Mouse (Mus musculus) hindbrain, embryonic 13.5 days (tissue): Measurements from ENCODE around the gene Sec31a. TPM values are rescaled to one million over a fixed set of nuclear protein-coding genes. Genes with fewer than 3 reads are reported as not detected.
"Not testable (repeated sequence)": the region's sequence is repeated elsewhere in the genome, so short reads cannot be mapped to it uniquely, and the experiment has no call there.

Experiments used
- ATAC-seq: fragments of 200-750 bp; cut with Nextera tagmentation; 2 replicates; pipeline ENCODE4 v1.8.0; 2017; ENCODE audit warnings: moderate TSS enrichment; ENCODE audit not compliant: low FRiP score
- H3K27ac ChIP-seq: fragments of 300-500 bp; sonication (generic); 2 replicates; pipeline ENCODE4 v1.5.1; 2015; ENCODE audit warnings: inconsistent platforms, mild to moderate bottlenecking, moderate library complexity
- H3K27me3 ChIP-seq: fragments of 300-500 bp; sonication (generic); 2 replicates; pipeline ENCODE4 v1.6.1; 2015; ENCODE audit warnings: mild to moderate bottlenecking, inconsistent platforms
- H3K36me3 ChIP-seq: fragments of 300-500 bp; sonication (generic); 2 replicates; pipeline ENCODE4 v1.6.1; 2015; ENCODE audit warnings: mild to moderate bottlenecking, inconsistent platforms
- H3K4me1 ChIP-seq: fragments of 300-500 bp; sonication (generic); replicated peaks from 2 replicates; pipeline ENCODE4 v1.6.1; 2015; ENCODE audit warnings: inconsistent platforms
- H3K4me2 ChIP-seq: fragments of 300-500 bp; sonication (generic); 2 replicates; pipeline ENCODE4 v1.6.1; 2015; ENCODE audit warnings: inconsistent platforms, mild to moderate bottlenecking, moderate library complexity
- H3K4me3 ChIP-seq: fragments of 300-500 bp; sonication (generic); 2 replicates; pipeline ENCODE4 v1.5.1; 2015; ENCODE audit warnings: mild to moderate bottlenecking, inconsistent platforms
- H3K9ac ChIP-seq: fragments of 300-500 bp; sonication (generic); 2 replicates; pipeline ENCODE4 v1.6.1; 2015; ENCODE audit warnings: mild to moderate bottlenecking, inconsistent platforms
- H3K9me3 ChIP-seq: fragments of 300-500 bp; sonication (generic); 2 replicates; pipeline ENCODE4 v1.6.1; 2016; ENCODE audit warnings: inconsistent platforms
- WGBS: fragments of 180-500 bp; shearing (Covaris S2); methylation state at CpG from one replicate; pipeline ENCODE4 v1.1.7; 2015; 5-methylcytosine and 5-hydroxymethylcytosine counted together
- polyA plus RNA-seq: library from polyadenylated mRNA; unstranded; fragments of >200 nt; fragmentation: Nextera tagmentation; extraction: Ambion mirVana; gene quantifications from 2 replicates; pipeline ENCODE4 v1.2.1, GENCODE M21; 2015

Sec31a gene
- polyA plus RNA-seq, 1 experiment from 2014 or later: 95.9 TPM

DNA sequence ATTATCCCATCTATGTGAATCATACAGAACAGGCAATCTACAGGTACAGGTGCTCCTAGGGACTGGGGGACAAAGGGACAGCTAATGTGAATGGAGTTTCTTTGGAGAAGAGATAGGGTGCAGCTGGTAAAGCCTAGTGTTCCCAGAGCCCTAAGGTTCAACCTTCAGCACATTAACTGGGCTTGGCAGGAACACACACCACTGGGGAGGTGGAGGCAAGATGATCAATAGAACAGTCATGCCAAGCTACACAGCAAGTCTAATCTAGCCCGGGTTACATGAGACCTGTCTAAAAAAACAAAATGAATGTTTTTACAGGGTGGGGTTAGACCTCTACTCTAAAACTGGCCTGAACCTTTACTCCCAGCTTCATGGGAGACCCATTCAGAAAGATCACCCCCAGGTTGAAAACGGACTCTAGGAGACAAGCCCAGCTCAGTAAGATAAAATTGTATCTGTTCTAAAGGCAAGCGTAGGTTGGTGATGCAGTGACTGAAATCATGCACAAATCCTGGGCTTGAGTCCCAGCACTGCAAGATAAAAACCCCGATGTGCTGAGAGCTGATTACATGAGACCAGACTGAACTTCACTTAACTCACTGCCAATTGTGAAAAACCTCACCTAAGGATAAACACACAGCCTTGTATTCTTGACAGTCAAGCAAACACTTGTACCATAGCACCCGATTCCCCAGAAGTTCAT, 12.1 kb upstream of the Sec31a start:
- no peak for ATAC-seq
- peaks cover 47% of the 10 kb centered on the region for H3K36me3 ChIP-seq
- peak overlapping the region; percentile 93 for H3K9ac ChIP-seq
- H3K27me3 ChIP-seq: no peaks in the 10 kb centered on the region
- peaks cover 65% of the 10 kb centered on the region for H3K4me1 ChIP-seq
- peak overlapping the region; percentile 55; the same call in 1 of the 2 replicates for H3K27ac ChIP-seq
- peak overlapping the region; percentile 83 for H3K4me3 ChIP-seq
- peak overlapping the region; percentile 94 for H3K4me2 ChIP-seq
- no peaks in the 10 kb centered on the region for H3K9me3 ChIP-seq
- WGBS: 17% methylated on average over 5 of the region's 5 CpGs

DNA sequence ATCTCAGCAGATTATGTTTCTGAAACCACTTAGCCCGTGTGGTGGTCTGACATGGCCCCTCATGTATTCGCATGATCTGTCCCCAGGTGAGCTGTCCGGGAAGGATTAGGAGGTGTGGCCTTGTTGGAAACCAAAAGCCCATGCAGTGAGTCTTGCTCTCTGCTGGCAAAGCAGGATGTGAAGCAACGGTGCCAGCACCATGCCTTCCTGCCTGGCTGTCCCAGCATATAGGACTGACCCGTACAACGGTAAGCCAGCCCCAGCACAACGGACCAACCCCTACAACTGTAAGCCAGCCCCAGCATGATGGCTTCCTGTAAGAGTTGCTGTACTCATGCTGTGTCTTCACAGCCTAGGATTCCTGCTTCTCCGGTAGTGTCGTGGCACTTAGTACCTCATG, 11.2 kb upstream of the Sec31a start:
- 57% methylated on average over 9 of the region's 9 CpGs for WGBS
- Histone ChIP-seq H3K36me3 (peaks cover 56% of the 10 kb centered on the region), H3K9me3 (no peaks in the 10 kb centered on the region), H3K27me3 (no peaks in the 10 kb centered on the region), H3K4me2 (peak overlapping the region; percentile 94), H3K27ac (no peak overlapping the region), H3K9ac (peak overlapping the region; percentile 93), H3K4me3 (peak overlapping the region; percentile 83), H3K4me1 (peaks cover 73% of the 10 kb centered on the region)
- no peak for ATAC-seq

DNA sequence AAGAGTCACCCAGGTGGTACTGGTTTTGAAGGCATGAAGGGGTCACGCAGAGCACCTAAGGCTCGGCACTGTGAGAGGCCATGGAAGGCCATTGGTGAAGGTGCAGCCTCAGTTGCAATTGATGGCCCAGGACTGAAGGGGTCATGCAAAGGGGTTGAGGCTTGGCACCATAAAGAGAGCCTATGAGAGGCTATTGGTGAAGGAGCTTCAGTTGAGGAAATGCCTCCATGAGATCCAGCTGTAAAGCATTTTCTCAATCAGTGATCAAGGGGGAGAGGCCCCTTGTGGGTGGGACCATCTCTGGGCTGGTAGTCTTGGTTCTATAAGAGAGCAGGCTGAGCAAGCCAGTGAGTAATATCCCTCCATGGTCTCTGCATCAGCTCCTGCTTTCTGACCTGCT, 9.8 kb upstream of the Sec31a start:
- not testable (repeated sequence) for H3K27me3 ChIP-seq, H3K27ac ChIP-seq, H3K9me3 ChIP-seq, ATAC-seq, H3K9ac ChIP-seq, H3K4me3 ChIP-seq, H3K4me2 ChIP-seq
- H3K4me1 ChIP-seq: peaks cover 71% of the 10 kb centered on the region
- peaks cover 71% of the 10 kb centered on the region for H3K36me3 ChIP-seq
- WGBS: 95% methylated on average over 2 of the region's 2 CpGs

DNA sequence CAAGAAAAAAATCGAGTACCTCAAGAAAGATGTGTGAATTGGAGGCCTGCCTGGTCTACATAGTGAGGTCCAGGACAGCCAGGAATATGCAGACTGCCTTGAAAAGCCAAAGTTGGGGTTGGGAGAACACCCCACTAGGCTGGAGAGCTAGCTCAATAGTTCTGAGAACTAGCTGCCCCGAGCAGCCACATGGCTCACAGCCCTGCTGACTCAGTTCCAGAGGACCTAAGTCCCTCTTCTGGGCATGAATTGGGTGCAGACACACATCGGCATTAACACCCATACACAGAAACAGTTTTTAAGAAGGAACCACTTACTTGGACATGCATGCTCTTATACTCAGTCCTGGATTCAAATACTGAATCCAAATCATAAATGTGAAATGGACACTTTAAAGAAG, 8.2 kb upstream of the Sec31a start:
- peaks cover 86% of the 10 kb centered on the region for H3K36me3 ChIP-seq
- H3K4me2 ChIP-seq: peak overlapping the region; percentile 15; the same call in 1 of the 2 replicates
- WGBS: 88% methylated on average over 3 of the region's 3 CpGs
- H3K9ac ChIP-seq: peak overlapping the region; percentile 44; the same call in 1 of the 2 replicates
- no peak overlapping the region for H3K4me3 ChIP-seq
- no peak overlapping the region for H3K27ac ChIP-seq
- H3K9me3 ChIP-seq: no peaks in the 10 kb centered on the region
- H3K27me3 ChIP-seq: no peaks in the 10 kb centered on the region
- peaks cover 63% of the 10 kb centered on the region for H3K4me1 ChIP-seq
- no peak for ATAC-seq

DNA sequence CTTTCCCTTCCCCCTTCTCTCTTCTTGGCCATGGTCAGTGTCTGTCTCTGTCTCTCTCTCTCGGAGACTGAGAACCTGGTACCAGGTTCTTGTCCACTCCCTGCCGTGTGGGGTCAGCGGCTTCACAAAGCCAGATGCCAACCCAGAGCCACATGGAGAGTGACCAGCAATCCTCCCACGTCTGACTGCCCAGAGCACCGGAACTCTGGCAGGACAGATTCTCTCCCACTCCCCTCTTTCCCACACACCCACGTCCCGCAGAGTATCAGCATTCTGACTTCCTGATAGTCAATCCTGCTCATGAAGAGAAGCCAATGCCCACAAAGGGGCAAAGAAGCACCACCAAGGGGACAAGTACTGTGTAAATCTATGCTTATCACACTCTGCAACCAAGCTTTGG, 7.6 kb upstream of the Sec31a start:
- Histone ChIP-seq H3K4me2 (peak overlapping the region; percentile 15; the same call in 1 of the 2 replicates), H3K27ac (no peak overlapping the region), H3K9ac (peak overlapping the region; percentile 35), H3K4me1 (peaks cover 63% of the 10 kb centered on the region), H3K36me3 (peaks cover 92% of the 10 kb centered on the region), H3K4me3 (no peak overlapping the region), H3K9me3 (no peaks in the 10 kb centered on the region), H3K27me3 (no peaks in the 10 kb centered on the region)
- WGBS: 78% methylated on average over 7 of the region's 7 CpGs
- ATAC-seq: no peak

DNA sequence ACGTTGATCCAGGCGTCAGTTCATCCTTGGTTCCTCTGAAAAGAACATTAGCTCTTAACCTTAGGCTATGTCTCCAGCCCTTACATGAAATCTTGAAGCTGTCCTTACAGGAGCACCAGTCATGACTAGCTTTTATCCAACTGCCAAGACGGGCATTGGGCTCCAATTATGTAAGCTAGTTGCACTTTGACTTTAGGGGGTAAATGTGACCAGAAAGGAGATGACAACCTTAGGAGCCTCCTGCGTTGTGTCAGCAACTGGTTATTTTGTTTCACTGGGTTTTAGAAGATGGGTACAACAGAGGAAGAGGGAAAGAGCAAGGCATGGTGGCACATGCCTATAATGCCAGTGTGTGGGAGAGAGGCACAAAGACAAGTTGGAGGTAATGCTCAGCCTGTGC, 2.8 kb upstream of the Sec31a start:
- Histone ChIP-seq H3K9ac (no peak overlapping the region), H3K4me1 (peaks cover 36% of the 10 kb centered on the region), H3K4me3 (no peak overlapping the region), H3K4me2 (no peak overlapping the region), H3K27me3 (no peaks in the 10 kb centered on the region), H3K9me3 (no peaks in the 10 kb centered on the region), H3K27ac (no peak overlapping the region), H3K36me3 (peaks cover 54% of the 10 kb centered on the region)
- ATAC-seq: no peak
- 70% methylated on average over 4 of the region's 4 CpGs for WGBS

DNA sequence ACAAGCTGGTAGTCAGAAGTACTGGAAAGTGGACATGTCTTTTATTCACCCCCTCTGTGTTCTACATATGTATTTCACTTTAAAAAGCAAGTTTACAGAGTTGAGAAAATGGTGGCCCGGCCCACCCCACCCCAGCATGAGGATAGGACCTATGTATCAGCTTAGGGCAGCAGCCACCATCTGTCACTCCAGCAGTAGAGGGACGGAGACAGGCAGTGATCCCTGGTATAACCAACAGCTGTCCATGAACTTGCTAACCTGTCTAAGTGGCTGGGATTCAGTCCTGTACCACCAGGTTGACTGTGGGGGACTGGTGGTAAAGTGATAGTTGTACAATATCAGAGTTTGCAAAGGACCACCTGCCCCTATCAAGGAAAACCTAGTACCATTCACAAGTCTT, 2.0 kb upstream of the Sec31a start:
- no peak overlapping the region for H3K4me2 ChIP-seq
- ATAC-seq: no peak
- H3K27ac ChIP-seq: no peak overlapping the region
- peaks cover 47% of the 10 kb centered on the region for H3K36me3 ChIP-seq
- 86% methylated on average over 2 of the region's 2 CpGs for WGBS
- no peaks in the 10 kb centered on the region for H3K27me3 ChIP-seq
- no peak overlapping the region for H3K4me3 ChIP-seq
- H3K9me3 ChIP-seq: no peaks in the 10 kb centered on the region
- no peak overlapping the region for H3K9ac ChIP-seq
- peaks cover 34% of the 10 kb centered on the region for H3K4me1 ChIP-seq

DNA sequence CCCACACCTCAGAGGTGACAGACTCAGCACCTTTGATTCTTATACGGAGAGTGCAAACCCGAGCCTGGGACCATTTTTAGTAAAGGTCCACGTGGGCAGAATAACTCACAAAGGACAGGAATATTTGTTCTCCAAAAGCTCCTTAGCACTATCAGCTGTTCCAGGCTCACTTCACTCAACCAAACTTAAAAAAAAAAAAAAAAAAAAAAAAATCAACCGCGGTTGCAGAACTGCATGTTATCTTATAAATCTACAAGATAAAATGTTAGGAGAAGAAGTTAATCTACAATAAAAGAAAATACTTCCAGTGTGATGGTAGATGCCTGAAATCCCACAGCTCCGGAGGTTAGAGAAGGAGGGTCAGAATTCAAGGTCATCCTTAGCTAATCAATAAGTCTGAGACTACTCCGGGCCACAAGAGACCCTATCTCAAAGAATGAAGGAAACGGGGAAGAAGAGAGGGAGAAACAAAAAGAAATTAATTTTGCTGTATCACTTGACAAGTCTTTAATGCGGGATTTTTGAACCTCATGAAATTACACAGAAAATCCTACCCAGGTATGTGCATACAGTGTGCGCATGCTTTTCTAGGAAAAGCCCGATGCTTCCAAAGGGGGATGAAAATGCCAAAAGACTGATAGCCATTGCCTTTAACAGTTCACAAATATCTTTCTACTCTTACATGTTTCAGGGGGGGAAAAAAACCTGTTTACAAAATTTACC, 1.4 kb downstream of the Sec31a start:
- WGBS: 78% methylated on average over 11 of the region's 11 CpGs

DNA sequence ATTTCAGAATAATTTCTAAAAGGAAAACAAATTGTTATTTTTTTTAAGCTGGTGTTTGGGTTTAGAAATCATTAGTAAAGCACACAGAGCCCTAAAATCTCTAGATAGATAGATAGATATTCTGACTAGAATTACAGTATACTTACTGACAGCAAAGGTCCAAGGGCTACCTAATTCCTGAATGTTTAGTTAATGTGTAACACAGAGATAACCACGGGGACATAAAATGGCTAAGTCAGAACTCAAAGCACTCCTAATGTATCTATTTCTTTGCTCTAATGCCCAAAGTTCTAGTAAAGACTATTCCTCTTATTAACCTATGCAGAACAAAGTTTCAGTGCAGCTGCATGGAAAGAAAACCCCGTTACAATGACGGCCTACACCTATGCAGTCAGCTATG, 3.1 kb downstream of the Sec31a start:
- no peak for ATAC-seq
- Histone ChIP-seq H3K4me3 (no peak overlapping the region), H3K4me2 (no peak overlapping the region), H3K9ac (no peak overlapping the region), H3K36me3 (no peaks in the 10 kb centered on the region), H3K4me1 (peaks cover 25% of the 10 kb centered on the region), H3K27ac (no peak overlapping the region), H3K9me3 (no peaks in the 10 kb centered on the region), H3K27me3 (no peaks in the 10 kb centered on the region)
- 87% methylated on average over 3 of the region's 3 CpGs for WGBS

More for the DNA sequence above, 1.4 kb downstream of the Sec31a start:
- 0 out of 2 replicates have a peak overlapping the region, but pooled peaks have one; percentile 21 for H3K9ac ChIP-seq
- H3K4me3 ChIP-seq: peak overlapping the region; percentile 89
- peaks cover 25% of the 10 kb centered on the region for H3K4me1 ChIP-seq
- ATAC-seq: no peak
- peak overlapping the region; percentile 73 for H3K4me2 ChIP-seq
- H3K9me3 ChIP-seq: no peaks in the 10 kb centered on the region
- peaks cover 13% of the 10 kb centered on the region for H3K36me3 ChIP-seq
- H3K27me3 ChIP-seq: no peaks in the 10 kb centered on the region
- H3K27ac ChIP-seq: no peak overlapping the region

DNA sequence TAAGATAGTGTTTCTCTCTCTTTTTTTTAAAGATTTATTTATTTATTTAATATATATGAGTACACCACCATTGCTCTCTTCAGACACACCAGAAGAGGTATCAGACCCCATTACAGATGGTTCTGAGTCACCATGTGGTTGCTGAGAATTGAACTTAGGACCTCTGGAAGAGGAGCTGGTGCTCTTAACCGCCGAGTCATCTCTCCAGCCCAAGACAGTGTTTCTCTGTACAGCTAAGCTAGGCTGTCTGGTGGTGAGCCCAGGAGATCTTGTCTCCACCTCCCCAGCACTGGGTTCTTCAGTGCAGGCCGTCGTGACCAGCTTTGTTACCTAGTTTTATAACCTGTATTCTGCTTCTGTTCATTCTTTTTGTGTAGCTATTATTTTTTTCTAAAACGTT, 5.8 kb downstream of the Sec31a start:
- H3K36me3 ChIP-seq: peaks cover 14% of the 10 kb centered on the region
- WGBS: 93% methylated on average over 5 of the region's 5 CpGs
- H3K9ac ChIP-seq: no peak overlapping the region
- H3K27ac ChIP-seq: no peak overlapping the region
- no peaks in the 10 kb centered on the region for H3K27me3 ChIP-seq
- no peaks in the 10 kb centered on the region for H3K9me3 ChIP-seq
- no peak overlapping the region for H3K4me3 ChIP-seq
- H3K4me2 ChIP-seq: no peak overlapping the region
- no peak for ATAC-seq
- H3K4me1 ChIP-seq: peaks cover 18% of the 10 kb centered on the region

DNA sequence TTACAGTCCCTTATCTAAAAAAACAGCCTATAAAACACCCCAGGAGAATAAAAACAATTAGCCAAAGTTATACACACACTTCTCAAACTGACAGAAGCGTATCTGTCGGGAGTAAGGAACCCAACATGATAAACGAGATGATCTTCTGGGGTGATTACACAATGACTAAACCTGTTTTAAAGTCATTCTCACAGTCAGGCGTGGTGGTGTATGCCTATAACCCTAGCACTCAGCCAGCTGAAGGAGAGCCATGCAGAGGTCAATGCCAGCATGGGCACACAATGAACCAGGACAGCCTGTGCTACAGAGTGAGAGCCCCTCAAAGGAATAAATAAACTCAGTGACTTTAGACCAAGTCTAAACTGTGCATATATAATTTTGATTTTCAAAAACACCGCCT, 7.5 kb downstream of the Sec31a start:
- ATAC-seq: no peak
- Histone ChIP-seq H3K9ac (no peak overlapping the region), H3K27me3 (no peaks in the 10 kb centered on the region), H3K4me1 (peaks cover 2% of the 10 kb centered on the region; the same call in 1 of the 2 replicates), H3K27ac (no peak overlapping the region), H3K36me3 (peaks cover 28% of the 10 kb centered on the region), H3K4me3 (no peak overlapping the region), H3K4me2 (no peak overlapping the region), H3K9me3 (no peaks in the 10 kb centered on the region)
- 74% methylated on average over 5 of the region's 5 CpGs for WGBS

DNA sequence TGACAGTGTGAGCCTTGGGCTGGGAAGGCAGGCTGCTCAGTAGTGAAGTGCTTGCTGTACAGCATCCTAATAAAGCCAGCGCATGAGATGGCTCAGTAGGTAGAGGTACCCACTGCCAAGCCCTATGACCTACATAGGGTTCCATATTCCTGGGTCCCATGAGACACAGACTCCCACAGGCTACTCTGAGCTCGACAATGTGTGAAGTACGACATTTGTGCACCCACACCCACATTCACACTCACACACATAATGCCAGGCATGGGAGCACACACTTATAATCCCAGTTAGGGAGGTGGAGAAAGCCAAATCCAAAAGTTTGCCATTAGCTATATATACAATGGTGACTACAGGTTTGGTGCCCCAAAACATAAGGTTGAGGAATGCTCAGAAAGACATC, 19.3 kb downstream of the Sec31a start:
- H3K27ac ChIP-seq: no peak overlapping the region
- H3K4me2 ChIP-seq: no peak overlapping the region
- H3K4me3 ChIP-seq: no peak overlapping the region
- no peaks in the 10 kb centered on the region for H3K27me3 ChIP-seq
- ATAC-seq: no peak
- no peaks in the 10 kb centered on the region for H3K9me3 ChIP-seq
- peaks cover 92% of the 10 kb centered on the region for H3K36me3 ChIP-seq
- no peaks in the 10 kb centered on the region for H3K4me1 ChIP-seq
- H3K9ac ChIP-seq: no peak overlapping the region
- WGBS: 97% methylated on average over 3 of the region's 3 CpGs

DNA sequence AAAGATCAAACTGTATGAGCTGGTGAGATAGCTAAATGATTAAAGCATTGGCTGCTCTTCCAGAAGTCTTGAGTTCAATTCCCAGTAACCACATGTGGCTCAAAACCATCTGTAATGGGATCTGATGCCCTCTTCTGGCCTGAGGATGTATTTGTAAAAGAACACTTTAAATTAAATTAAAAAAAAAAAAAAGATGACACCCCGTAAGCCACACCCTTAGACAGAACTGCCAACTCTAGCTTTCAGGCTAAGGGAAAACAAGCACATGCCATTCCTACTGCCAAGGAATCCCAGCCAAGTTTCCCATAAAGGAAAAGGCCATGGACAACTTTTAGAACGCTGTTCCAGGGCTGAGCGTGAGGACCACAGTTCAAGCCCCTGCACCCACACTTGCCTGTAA, 22.4 kb downstream of the Sec31a start:
- ATAC-seq: no peak
- no peak overlapping the region for H3K4me3 ChIP-seq
- H3K9me3 ChIP-seq: no peaks in the 10 kb centered on the region
- 92% methylated on average over 3 of the region's 3 CpGs for WGBS
- no peak overlapping the region for H3K27ac ChIP-seq
- H3K4me2 ChIP-seq: no peak overlapping the region
- H3K36me3 ChIP-seq: peaks cover 98% of the 10 kb centered on the region
- H3K27me3 ChIP-seq: no peaks in the 10 kb centered on the region
- H3K4me1 ChIP-seq: no peaks in the 10 kb centered on the region
- no peak overlapping the region for H3K9ac ChIP-seq
